Mouse (Mus musculus) CH12.LX (cell line): Measurements from ENCODE around the gene 1700030K09Rik. TPM values are rescaled to one million over a fixed set of nuclear protein-coding genes. Genes with fewer than 3 reads are reported as not detected.

ENCODE experiments used
- DNase-seq: peaks from one replicate; pipeline ENCODE4 v3.0.0-alpha.2; 2013; ENCODE audit errors: extremely low read depth
- H3K27ac ChIP-seq: 2 replicates; pipeline ENCODE4 v1.5.1; 2012; ENCODE audit warnings: low read depth, mild to moderate bottlenecking, control low read depth, moderate library complexity; ENCODE audit not compliant: insufficient read depth
- H3K27me3 ChIP-seq: replicated peaks from 2 replicates; pipeline ENCODE3; 2012; ENCODE audit warnings: inconsistent platforms
- H3K36me3 ChIP-seq, 2 experiments: replicated peaks in 1 of 2; 2 replicates each; pipeline versions ENCODE3 to v1.6.1; 2012; ENCODE audit warnings: inconsistent platforms in 1 of 2, low read length in 1 of 2, mild to moderate bottlenecking in 1 of 2, mixed read lengths in 1 of 2, moderate library complexity in 1 of 2; ENCODE audit not compliant: control insufficient read depth in 1 of 2, insufficient read depth in 1 of 2
- H3K4me1 ChIP-seq, 2 experiments: 2 replicates each; pipeline ENCODE4 v1.6.1; 2012; ENCODE audit warnings: inconsistent platforms in 1 of 2, moderate library complexity in 1 of 2; ENCODE audit not compliant: insufficient read depth in 2 of 2, control insufficient read depth in 1 of 2
- H3K4me2 ChIP-seq: 2 replicates; pipeline ENCODE4 v1.6.1; 2012; ENCODE audit warnings: low read depth, mild to moderate bottlenecking, control low read depth; ENCODE audit not compliant: poor library complexity, insufficient read depth, severe bottlenecking
- H3K4me3 ChIP-seq, 3 experiments: fragments of 150-350 bp in 1 of 3; sonication (generic) in 1 of 3; replicated peaks in 1 of 3; 2 replicates each; pipeline versions ENCODE3 to v1.5.1; 2011 to 2012; ENCODE audit warnings: low read depth in 2 of 3, low read length in 2 of 3, mild to moderate bottlenecking in 2 of 3, moderate library complexity in 2 of 3, control low read depth in 1 of 3, improper control_type of control experiment in 1 of 3, inconsistent platforms in 1 of 3, mixed read lengths in 1 of 3; ENCODE audit not compliant: poor library complexity in 1 of 3
- H3K79me2 ChIP-seq: replicated peaks from 2 replicates; pipeline ENCODE4 v1.6.1; 2012; ENCODE audit warnings: mild to moderate bottlenecking, moderate library complexity; ENCODE audit not compliant: control insufficient read depth, poor library complexity, insufficient read depth, severe bottlenecking; ENCODE audit errors: extremely low read depth
- H3K9ac ChIP-seq: 2 replicates; pipeline ENCODE4 v1.6.1; 2012; ENCODE audit warnings: low read depth, mild to moderate bottlenecking, control low read depth, moderate library complexity; ENCODE audit not compliant: insufficient read depth
- H3K9me3 ChIP-seq: replicated peaks from 2 replicates; pipeline ENCODE3; 2012; ENCODE audit warnings: low read length, inconsistent platforms, mixed read lengths
- CHD1 ChIP-seq: IDR thresholded peaks from 2 replicates; pipeline ENCODE4 v1.6.1; 2012; ENCODE audit warnings: low read depth, low read length, improper control_type of control experiment, inconsistent platforms
- CTCF ChIP-seq, 2 experiments: IDR thresholded peaks in 1 of 2; conservative IDR thresholded peaks in 1 of 2; 2 replicates each; pipeline ENCODE4 v1.5.1; 2011 to 2012; ENCODE audit warnings: low read depth in 2 of 2, low read length in 2 of 2, improper control_type of control experiment in 1 of 2, inconsistent platforms in 1 of 2, mild to moderate bottlenecking in 1 of 2, moderate library complexity in 1 of 2
- E2F4 ChIP-seq: IDR thresholded peaks from 2 replicates; pipeline ENCODE4 v1.6.1; 2011; ENCODE audit warnings: low read depth, low read length, improper control_type of control experiment; ENCODE audit not compliant: insufficient replicate concordance
- ELF1 ChIP-seq: IDR thresholded peaks from 2 replicates; pipeline ENCODE4 v1.6.1; 2014; ENCODE audit warnings: low read depth, mild to moderate bottlenecking, inconsistent platforms, low read length, improper control_type of control experiment
- EP300 ChIP-seq: IDR thresholded peaks from 2 replicates; pipeline ENCODE4 v1.6.1; 2011; ENCODE audit warnings: low read length, improper control_type of control experiment
- ETS1 ChIP-seq: conservative IDR thresholded peaks from 2 replicates; pipeline ENCODE4 v1.6.1; 2012; ENCODE audit warnings: low read depth, mild to moderate bottlenecking, inconsistent platforms, low read length, improper control_type of control experiment, moderate library complexity
- HCFC1 ChIP-seq: IDR thresholded peaks from 2 replicates; pipeline ENCODE4 v1.6.1; 2012; ENCODE audit warnings: low read depth, mild to moderate bottlenecking, inconsistent platforms, low read length, improper control_type of control experiment
- IRF4 ChIP-seq: IDR thresholded peaks from 2 replicates; pipeline ENCODE4 v1.6.1; 2014; ENCODE audit warnings: low read depth, mild to moderate bottlenecking, inconsistent platforms, low read length, improper control_type of control experiment
- JUN ChIP-seq: IDR thresholded peaks from 2 replicates; pipeline ENCODE4 v1.6.1; 2011; ENCODE audit warnings: low read depth, mild to moderate bottlenecking, low read length, improper control_type of control experiment, moderate library complexity; ENCODE audit not compliant: insufficient read depth
- JUND ChIP-seq: conservative IDR thresholded peaks from 2 replicates; pipeline ENCODE4 v1.6.1; 2011; ENCODE audit warnings: low read depth, low read length, improper control_type of control experiment
- KAT2A ChIP-seq: IDR thresholded peaks from 2 replicates; pipeline ENCODE4 v1.6.1; 2012; ENCODE audit warnings: low read length, improper control_type of control experiment, inconsistent platforms; ENCODE audit not compliant: insufficient replicate concordance
- MAFK ChIP-seq: IDR thresholded peaks from 2 replicates; pipeline ENCODE4 v1.6.1; 2011; ENCODE audit warnings: low read length, improper control_type of control experiment; ENCODE audit not compliant: insufficient replicate concordance
- MAX ChIP-seq: IDR thresholded peaks from 2 replicates; pipeline ENCODE4 v1.6.1; 2011; ENCODE audit warnings: low read length, improper control_type of control experiment
- MAZ ChIP-seq: IDR thresholded peaks from 2 replicates; pipeline ENCODE4 v1.6.1; 2012; ENCODE audit warnings: low read depth, mild to moderate bottlenecking, inconsistent platforms, low read length, improper control_type of control experiment, moderate library complexity
- MEF2A ChIP-seq: IDR thresholded peaks from 2 replicates; pipeline ENCODE4 v1.6.1; 2014; ENCODE audit warnings: low read depth, mild to moderate bottlenecking, inconsistent platforms, low read length, improper control_type of control experiment, borderline replicate concordance
- NELFE ChIP-seq: IDR thresholded peaks from 2 replicates; pipeline ENCODE4 v1.6.1; 2011; ENCODE audit warnings: low read depth, low read length, improper control_type of control experiment
- NRF1 ChIP-seq: IDR thresholded peaks from 2 replicates; pipeline ENCODE4 v1.6.1; 2014; ENCODE audit warnings: low read depth, mild to moderate bottlenecking, inconsistent platforms, low read length, improper control_type of control experiment, moderate library complexity
- PAX5 ChIP-seq: IDR thresholded peaks from 2 replicates; pipeline ENCODE4 v1.6.1; 2012; ENCODE audit warnings: low read length, inconsistent platforms, mixed read lengths
- POLR2AphosphoS2 ChIP-seq: IDR thresholded peaks from 2 replicates; pipeline ENCODE4 v1.6.1; 2011; ENCODE audit warnings: low read depth, low read length, improper control_type of control experiment
- RAD21 ChIP-seq: IDR thresholded peaks from 2 replicates; pipeline ENCODE4 v1.6.1; 2011; ENCODE audit warnings: low read depth, mild to moderate bottlenecking, low read length, improper control_type of control experiment, moderate library complexity
- RCOR1 ChIP-seq: conservative IDR thresholded peaks from 2 replicates; pipeline ENCODE4 v1.6.1; 2012; ENCODE audit warnings: low read depth, mild to moderate bottlenecking, inconsistent platforms, low read length, improper control_type of control experiment
- SIN3A ChIP-seq: IDR thresholded peaks from 2 replicates; pipeline ENCODE4 v1.6.1; 2012; ENCODE audit warnings: low read length, improper control_type of control experiment, inconsistent platforms
- SMC3 ChIP-seq: IDR thresholded peaks from 2 replicates; pipeline ENCODE4 v1.6.1; 2011; ENCODE audit warnings: low read depth, low read length, improper control_type of control experiment
- TBP ChIP-seq: conservative IDR thresholded peaks from 2 replicates; pipeline ENCODE4 v1.6.1; 2011; ENCODE audit warnings: low read depth, low read length, improper control_type of control experiment
- TCF12 ChIP-seq: IDR thresholded peaks from 2 replicates; pipeline ENCODE4 v1.6.1; 2014; ENCODE audit warnings: low read depth, mild to moderate bottlenecking, inconsistent platforms, low read length, improper control_type of control experiment
- UBTF ChIP-seq: IDR thresholded peaks from 2 replicates; pipeline ENCODE4 v1.6.1; 2012; ENCODE audit warnings: low read depth, mild to moderate bottlenecking, inconsistent platforms, low read length, improper control_type of control experiment, moderate library complexity
- USF1 ChIP-seq: IDR thresholded peaks from 2 replicates; pipeline ENCODE4 v1.6.1; 2014; ENCODE audit warnings: low read depth, mild to moderate bottlenecking, inconsistent platforms, low read length, improper control_type of control experiment
- USF2 ChIP-seq: conservative IDR thresholded peaks from 2 replicates; pipeline ENCODE4 v1.6.1; 2011; ENCODE audit warnings: low read depth, low read length, improper control_type of control experiment
- ZC3H11A ChIP-seq: IDR thresholded peaks from 2 replicates; pipeline ENCODE4 v1.6.1; 2012; ENCODE audit warnings: low read depth, mild to moderate bottlenecking, inconsistent platforms, low read length, improper control_type of control experiment
- ZMIZ1 ChIP-seq: IDR thresholded peaks from 2 replicates; pipeline ENCODE4 v1.6.1; 2012; ENCODE audit warnings: low read depth, mild to moderate bottlenecking, inconsistent platforms, low read length, improper control_type of control experiment
- ZNF384 ChIP-seq: IDR thresholded peaks from 2 replicates; pipeline ENCODE4 v1.6.1; 2012; ENCODE audit warnings: low read depth, low read length, improper control_type of control experiment, inconsistent platforms
- dilution Hi-C: fragments of 300-500 bp; cut with MboI; formaldehyde crosslinking; loops from 2 replicates; pipeline ENCODE4 v1.14.3; 2020; ENCODE audit warnings: low sequenced_read_pairs; ENCODE audit not compliant: extremely low pct_unique_long_range_greater_than_20kb, extremely low pct_ligation_motif_present
- in situ Hi-C: fragments of 300-500 bp; cut with MboI; formaldehyde crosslinking; loops from 3 replicates; pipeline ENCODE4 v1.14.3; 2019; ENCODE audit warnings: low sequenced_read_pairs, low pct_ligation_motif_present, low pct_unique_long_range_greater_than_20kb, mixed read lengths
- polyA plus RNA-seq: library from polyadenylated mRNA; unstranded; fragments of >175 nt; gene quantifications from 2 replicates; pipeline ENCODE4 v1.2.1, GENCODE M21; 2012; ENCODE audit warnings: low read depth; ENCODE audit not compliant: insufficient read length
- total RNA-seq, 2 experiments: library from RNA; depleted of rRNA; stranded (reverse); fragments of 300-350 nt in 1 of 2; fragments of >200 nt in 1 of 2; gene quantifications; 2 replicates each; pipeline ENCODE4 v1.2.3; 2012 to 2014

The 1700030K09Rik gene
- total and polyA plus RNA-seq, 3 experiments: 9.8 to 13.1 (median 12.6) TPM

DNA sequence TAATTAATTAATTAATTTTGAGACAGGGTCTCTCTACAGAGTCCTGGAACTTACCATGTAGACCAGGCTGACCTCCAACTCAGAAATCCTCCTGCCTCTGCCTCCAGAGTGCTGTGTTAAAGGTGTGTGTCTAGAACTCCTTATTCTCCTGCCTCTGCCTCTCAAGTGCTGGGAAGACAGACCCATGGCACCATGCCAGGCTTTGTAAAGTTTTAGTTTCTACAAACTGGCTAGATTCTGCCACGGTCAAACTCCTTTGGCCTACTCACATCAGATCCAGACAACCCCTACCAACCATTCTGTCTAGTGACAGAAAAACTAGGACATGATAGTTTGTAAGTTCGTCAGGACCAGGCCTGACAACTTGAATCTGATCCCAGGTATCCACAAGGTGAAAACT is 47.3 kb downstream of the 1700030K09Rik start:
- dilution Hi-C loops: no loop called here

GRCm38 (mm10) chr8:72491680-72492621 is 48.3 kb downstream of the 1700030K09Rik start, which contains the start of gene Slc35e1:
Gene Slc35e1, minus strand, starts transcription at chr8:72492614.
- H3K27me3 ChIP-seq: no peaks in the 10 kb centered on the region
- peak within 1 kb of the TSS; percentile 57 for H3K27ac ChIP-seq
- H3K36me3 ChIP-seq: peaks cover 42 to 68% of the 10 kb centered on the region in 2 experiments
- H3K4me1 ChIP-seq: peaks cover 3 to 41% of the 10 kb centered on the region in 2 experiments; a peak in 3 of 4 replicates
- no peaks in the 10 kb centered on the region for H3K9me3 ChIP-seq
- peaks cover 24% of the 10 kb centered on the region for H3K79me2 ChIP-seq
- dilution Hi-C loops (no loop called here), in situ Hi-C loops (no loop called here)
- H3K4me2 ChIP-seq: peak within 1 kb of the TSS; percentile 90
- H3K4me3 ChIP-seq: peak within 1 kb of the TSS; percentile 93 to 96 (median 93)
- DNase-seq: peak; percentile 45
- peak within 1 kb of the TSS; percentile 65 for H3K9ac ChIP-seq
- TF ChIP-seq UBTF (no peak), USF1 (no peak), TBP (no peak), MEF2A (no peak), CTCF (conservative IDR thresholded peaks at IDR 0.05 in 1 of 2, IDR thresholded peaks at IDR 0.05 in 1 of 2; ENCODE audit: low read depth in 2 of 2, low read length in 2 of 2) (no peak), NRF1 (no peak), MAZ (no peak), SMC3 (no peak), ELF1 (peak; percentile 62), SIN3A (peak; percentile 92), ETS1 (no peak), CHD1 (no peak), ZMIZ1 (no peak), KAT2A (0 out of 2 replicates have a peak, but pooled peaks have one; percentile 21), EP300 (no peak), ZNF384 (no peak), HCFC1 (no peak), JUN (no peak), TCF12 (no peak), ZC3H11A (no peak), MAFK (no peak), NELFE (no peak), PAX5 (no peak), MAX (peak; percentile 58; the same call in 1 of the 2 replicates), E2F4 (no peak), RCOR1 (no peak), RAD21 (no peak), IRF4 (no peak), USF2 (no peak), POLR2AphosphoS2 (no peak)

More for the DNA sequence above, 47.3 kb downstream of the 1700030K09Rik start:
- H3K4me3 ChIP-seq: peak overlapping the region; percentile 93 to 96 (median 93)
- peaks cover 24% of the 10 kb centered on the region for H3K79me2 ChIP-seq
- DNase-seq: no peak
- H3K9ac ChIP-seq: peak overlapping the region; percentile 65; the same call in 1 of the 2 replicates
- no peak for TF ChIP-seq JUND
- TF ChIP-seq, all 38 proteins: peak for 0
- peaks cover 38 to 68% of the 10 kb centered on the region in 2 experiments for H3K36me3 ChIP-seq
- no peaks in the 10 kb centered on the region for H3K27me3 ChIP-seq
- H3K4me2 ChIP-seq: peak overlapping the region; percentile 81
- H3K4me1 ChIP-seq: peaks cover 3 to 45% of the 10 kb centered on the region in 2 experiments; a peak in 3 of 4 replicates
- no peaks in the 10 kb centered on the region for H3K9me3 ChIP-seq
- no peak overlapping the region for H3K27ac ChIP-seq
- in situ Hi-C loops: no loop called here
